Mouse (Mus musculus) layer of hippocampus, postnatal 14 days (tissue): ENCODE results near the gene Hist1h2bj. TPM values are rescaled to one million over a fixed set of nuclear protein-coding genes. Genes with fewer than 3 reads are reported as not detected.
"Not testable (repeated sequence)": the region's sequence is repeated elsewhere in the genome, so short reads cannot be mapped to it uniquely, and the experiment has no call there.

Experiments
- DNase-seq, 2 experiments: peaks; one replicate each; pipeline ENCODE4 v3.0.0; 2021 to 2022; ENCODE audit warnings: low spot score in 2 of 2, mixed read lengths in 1 of 2
- total RNA-seq, 2 experiments: library from RNA; stranded (reverse); gene quantifications; 2 replicates each; pipeline ENCODE4 v1.2.3; 2021

Hist1h2bj gene
- total RNA-seq, 2 experiments from 2014 or later: 17.3 to 22.7 TPM

DNA sequence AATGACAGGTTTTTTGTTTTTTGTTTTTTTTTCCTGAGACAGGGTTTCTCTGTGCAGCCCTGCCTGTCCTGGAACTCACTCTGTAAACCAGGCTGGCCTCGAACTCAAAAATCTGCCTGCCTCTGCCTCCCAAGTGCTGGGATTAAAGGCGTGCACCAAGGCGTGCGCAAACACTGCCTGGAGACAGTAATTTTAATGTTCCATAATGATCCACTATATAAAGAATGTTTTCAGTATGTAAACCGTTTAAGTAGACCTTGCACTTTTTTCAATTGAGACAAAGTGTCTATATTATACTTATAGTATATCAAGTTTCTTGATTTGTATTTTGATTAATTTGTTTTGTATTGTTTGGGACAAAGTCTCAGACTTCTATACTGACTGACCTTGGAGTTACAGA, 3.6 kb upstream of the Hist1h2bj start:
- DNase-seq: no peak

DNA sequence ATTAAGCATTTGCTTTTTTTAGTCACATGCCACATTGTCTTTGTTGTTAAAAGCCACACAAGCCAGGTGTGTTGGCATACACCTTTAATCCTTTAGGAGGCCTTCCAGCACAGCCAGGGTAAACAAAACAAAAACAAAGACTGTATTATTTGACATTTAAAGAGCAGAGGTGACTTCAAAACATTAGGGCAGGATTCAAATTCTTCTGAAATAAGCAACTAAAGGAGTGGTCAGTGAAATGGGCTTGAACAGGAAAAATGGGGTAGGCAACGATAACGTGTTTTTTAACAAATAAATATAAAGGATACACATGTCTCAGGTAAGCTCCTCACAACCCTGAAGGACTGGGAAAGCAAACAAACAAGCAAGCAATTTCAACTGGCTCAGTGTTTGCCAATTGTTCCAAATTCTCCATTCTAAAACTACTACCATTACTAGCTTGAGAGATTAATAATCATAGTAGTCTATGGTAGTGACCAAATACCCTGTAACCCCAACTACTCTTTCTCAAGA, 3.0 kb upstream of the Hist1h2bj start:
- no peak for DNase-seq

DNA sequence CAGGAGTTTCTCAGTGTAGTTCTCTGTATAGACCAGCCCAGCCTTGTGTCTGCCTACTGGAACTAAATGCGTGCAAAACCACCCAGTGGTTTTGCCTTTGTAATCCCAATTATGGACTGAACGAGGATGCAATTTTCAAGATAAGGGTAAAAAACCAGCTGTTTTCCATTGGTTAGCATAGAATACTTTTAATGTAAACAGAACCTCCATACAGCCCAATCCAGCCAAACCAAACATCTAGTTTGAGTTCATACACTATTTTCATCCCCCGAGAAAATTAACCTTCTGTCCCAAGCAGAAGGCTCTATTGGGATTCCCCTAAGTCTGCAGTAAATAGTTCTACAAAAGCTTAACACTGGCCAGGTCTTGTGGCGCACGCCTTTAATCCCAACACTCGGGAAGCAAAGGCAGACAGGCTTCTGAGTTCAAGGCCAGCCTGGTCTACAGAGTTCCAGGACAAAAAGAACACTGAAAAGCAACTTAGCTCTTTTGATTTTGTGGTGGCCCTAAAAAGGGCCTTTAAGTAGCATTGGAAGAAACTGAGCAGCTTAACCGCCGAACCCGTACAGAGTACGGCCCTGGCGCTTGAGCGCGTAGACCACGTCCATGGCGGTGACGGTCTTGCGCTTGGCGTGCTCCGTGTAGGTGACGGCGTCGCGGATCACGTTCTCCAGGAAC, 2.4 kb upstream of the Hist1h2bj start:
- DNase-seq: no peak

DNA sequence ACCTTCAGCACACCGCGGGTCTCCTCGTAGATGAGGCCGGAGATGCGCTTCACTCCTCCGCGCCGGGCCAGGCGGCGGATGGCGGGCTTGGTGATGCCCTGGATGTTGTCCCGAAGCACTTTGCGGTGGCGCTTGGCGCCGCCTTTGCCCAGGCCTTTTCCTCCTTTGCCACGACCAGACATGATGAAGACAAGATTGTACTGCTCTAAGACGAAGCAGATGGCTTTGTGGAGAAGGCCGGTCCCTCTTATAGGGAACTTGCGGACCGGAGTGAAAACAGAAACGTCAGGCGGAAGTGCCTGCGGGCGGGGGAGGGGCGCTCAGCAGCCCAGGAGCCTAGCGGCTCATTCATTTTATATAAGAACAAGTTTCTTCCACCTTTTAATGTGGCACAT, 1.9 kb upstream of the Hist1h2bj start, which contains the start of gene Hist1h4i:
Gene Hist1h4i (minus strand): TSS at position 221 of the 395 bp plus-strand sequence.
- DNase-seq: peak; percentile 97

DNA sequence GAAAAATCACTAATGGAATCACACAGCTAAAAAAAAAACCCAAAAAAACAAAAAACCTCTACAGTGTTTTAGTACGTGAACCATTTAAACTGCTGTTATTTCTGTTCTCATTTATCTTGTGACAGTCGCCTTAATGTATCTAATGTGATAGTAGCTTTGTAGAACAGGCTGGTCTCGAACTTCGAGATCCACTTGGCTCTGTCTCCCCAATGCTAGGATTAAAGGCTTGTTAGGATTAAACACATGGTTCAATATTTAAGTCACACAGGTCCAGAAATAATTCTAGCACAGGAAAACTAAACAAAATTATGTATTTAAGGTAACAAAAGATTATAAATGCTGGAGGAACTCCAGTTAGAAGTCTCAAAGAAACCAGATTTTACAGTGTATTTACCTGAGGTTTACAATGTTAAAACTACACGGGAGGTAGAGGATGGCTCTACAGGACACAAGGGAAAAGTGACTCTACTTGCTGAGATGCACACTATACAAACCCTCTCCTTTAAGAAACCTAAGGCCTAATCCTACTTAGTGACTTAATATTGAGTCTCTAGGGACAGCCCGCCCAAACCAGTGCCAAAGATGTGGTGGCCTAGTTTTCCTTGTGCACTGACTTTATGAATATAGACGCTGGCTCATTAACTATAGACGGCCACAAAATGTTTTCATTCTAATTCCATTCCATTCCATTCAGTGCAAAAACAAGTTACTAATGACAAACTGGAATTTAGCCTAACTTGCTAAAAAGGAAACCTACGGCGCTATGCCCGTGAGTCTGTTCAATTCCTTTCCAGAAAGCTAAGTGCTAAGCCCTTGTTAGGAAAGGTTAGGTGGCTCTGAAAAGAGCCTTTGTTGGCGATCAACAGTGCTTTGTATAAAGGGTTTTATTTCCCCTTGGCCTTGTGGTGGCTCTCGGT, 1.1 kb upstream of the Hist1h2bj start:
- no peak for DNase-seq

DNA sequence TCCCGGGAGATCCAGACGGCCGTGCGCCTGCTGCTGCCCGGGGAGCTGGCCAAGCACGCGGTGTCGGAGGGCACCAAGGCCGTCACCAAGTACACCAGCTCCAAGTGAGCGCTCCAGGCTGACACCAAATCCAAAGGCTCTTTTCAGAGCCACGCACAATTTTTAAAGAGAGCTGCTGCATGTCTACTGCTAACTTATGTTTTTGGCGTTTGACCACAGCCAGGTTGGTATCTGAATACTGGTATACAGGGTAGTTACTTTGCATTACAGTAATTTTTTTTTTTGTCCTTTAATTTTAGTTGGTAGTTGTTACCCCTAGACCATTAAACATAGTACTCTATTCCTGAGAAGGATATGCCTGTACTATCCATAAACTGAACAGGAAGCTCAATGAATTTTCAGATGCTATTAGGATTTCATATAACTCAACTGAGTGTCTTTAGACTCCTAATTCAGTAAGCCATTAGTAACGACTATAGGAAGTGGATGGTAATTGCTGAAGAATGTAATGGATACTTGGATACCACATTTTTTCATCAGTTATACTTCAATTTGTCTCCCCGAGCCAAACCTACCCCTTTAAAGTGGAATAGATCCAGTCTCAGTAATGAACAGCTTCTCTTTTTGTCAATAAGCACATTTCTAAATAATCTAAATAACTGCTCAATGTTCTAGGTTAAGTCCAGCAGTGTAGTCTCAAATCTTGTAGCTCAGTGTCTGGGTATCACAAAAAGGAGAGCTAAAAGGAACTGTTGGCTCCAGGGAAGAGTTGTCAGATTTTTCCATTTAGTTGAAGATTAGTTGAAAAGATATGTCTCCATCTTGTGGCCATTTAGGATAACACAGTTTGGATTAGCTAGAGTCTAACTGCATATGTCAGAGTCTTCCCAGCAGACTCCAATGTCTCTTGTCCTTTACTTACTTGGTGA, 753 bp downstream of the Hist1h2bj start:
- peak in 1 of 2 experiments; percentile 76 for DNase-seq

DNA sequence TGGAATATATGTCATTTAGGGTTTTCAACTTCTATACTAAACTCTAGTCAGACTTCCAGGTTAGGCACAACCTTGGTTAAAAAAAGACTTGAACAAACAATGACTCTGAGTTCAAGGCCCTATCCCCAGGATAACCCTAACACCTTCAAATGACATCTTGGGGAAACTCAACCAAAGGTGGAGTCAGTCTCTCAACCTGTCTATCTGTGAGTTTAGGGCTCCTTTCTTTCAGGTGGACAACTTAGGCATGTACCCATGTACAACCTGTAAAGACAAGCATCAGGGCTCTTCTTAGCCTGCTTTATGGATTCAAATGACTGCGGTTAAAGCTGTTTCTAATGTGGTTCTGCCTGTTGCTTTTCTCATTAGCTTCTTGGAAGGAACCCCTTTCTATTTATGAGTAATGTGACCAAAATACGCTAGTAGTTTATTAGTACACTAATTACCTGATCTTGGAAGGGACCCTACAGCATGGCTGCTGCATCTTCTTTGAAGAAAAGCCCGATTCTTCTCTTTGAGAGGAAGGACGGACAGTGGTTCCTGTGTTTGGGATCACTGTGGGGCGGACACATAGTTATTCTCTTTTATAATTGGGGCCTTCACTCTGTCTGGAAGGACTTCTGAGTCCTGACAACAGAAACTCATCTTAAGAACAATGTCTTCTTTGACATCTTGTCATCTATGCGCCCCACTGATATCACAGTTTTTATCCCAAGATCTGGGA, 1.6 kb downstream of the Hist1h2bj start:
- DNase-seq: no peak

DNA sequence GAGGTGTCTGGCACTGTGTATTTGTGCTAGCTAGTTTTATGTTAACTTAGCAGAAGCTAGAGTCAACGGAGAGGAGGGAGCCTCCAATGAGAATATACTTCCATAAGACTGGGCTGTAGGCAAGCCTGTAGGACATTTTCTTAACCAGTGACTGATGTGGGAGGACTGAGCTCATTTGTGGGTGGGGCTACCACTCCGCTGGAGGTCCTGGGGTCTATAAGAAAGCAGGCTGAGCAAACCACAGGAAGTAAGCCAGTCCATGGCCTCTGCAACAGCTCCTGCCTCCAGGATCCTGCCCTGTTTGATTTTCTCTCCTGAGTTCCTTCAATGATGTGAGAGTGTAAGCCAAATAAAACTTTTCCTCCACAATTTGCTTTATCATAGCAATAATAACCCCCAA, 2.3 kb downstream of the Hist1h2bj start:
- no peak for DNase-seq

DNA sequence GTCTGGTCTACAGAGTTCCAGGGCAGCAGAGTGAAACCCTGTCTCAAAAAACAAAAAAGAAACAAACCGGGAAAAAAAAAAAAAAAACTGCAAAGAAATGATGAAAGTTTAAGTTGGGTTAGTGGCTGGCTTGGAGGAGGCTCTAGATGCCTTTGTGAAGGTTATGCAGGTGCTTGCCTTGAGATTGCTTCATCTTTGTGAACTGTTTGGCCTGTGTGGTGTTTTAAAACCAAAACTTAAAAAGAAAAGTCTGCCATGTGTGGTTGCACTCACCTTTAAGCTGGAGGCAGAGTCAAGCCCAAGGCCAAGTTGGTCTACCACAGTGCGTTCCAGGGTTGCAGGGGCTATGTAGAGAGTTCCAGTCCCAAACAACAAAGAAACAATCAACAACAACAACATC, 6.0 kb downstream of the Hist1h2bj start:
- no peak for DNase-seq

DNA sequence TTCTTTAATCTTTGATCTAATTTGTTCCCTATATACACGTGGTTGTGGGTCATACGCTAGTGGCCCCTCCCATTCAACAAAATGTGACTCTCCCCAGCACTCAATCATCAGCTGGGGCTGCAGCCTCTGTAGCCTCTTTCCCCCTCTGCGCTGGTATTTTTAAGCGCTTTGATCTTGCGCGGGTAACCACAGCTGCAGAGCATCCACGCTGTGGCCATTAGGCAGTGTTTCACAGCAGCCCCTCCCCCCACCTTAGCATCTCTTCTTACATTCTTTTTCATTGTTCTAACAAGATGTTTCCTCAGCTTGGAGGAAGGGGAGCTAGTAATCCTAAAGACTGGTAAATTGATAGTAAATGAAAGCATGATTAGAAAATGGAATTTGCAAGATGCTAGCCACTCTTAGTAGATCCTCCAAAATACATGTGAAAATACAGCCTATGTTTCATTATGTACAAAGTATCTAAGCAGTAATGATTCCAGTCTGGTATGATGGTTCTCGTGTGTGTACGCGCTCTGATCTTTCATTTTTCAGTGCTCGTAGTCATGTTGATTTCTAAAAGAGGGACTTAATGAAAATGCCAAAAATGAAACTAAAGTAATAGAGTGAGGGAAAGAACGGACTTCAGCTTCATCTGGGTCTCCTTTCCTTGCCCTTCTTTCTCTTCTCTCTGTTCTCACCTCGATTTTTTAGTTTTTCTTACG, 6.9 kb downstream of the Hist1h2bj start:
- DNase-seq: peak in 1 of 2 experiments; percentile 18

DNA sequence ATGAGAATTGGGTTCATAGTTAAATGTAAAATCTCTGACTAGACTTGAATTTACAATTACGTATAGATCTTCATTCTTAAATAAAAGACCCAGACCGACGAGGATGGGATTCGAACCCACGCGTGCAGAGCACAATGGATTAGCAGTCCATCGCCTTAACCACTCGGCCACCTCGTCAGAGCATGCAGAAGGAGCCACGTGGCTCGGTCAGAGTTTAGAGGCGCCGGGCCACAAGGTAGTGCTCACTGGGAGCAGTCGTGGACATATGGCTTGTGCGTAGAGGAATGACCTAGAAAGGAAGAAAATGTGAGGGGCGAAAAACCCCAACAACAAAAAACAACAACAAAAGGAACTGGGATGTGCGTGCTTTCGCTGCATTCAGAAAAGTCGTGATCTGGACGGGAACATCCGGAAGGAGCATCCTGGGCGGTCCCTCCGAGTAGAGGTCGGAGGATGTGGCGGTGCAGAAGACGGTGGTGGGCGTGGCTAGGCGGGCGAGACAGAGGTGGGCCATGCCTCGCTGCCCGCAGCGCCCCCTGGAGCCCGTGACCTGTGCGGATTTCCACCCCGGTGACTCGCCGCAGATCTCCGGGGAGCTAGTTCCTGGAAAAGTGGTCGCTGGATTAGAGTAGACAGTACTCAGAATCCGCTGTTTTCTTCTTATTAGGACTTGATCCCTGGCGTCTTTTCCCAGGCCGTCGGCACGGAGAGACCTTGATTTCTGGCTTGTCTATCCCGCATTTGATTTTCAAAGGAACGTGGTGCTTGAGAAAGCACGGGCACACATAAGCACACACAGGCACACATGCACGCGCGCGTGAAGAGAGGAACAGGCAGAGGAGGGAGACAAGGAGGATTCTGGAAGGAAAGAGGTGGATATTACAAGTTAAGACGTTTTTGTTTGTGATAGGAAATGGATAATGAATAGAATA, 7.8 kb downstream of the Hist1h2bj start:
- peak; percentile 90 to 93 for DNase-seq

DNA sequence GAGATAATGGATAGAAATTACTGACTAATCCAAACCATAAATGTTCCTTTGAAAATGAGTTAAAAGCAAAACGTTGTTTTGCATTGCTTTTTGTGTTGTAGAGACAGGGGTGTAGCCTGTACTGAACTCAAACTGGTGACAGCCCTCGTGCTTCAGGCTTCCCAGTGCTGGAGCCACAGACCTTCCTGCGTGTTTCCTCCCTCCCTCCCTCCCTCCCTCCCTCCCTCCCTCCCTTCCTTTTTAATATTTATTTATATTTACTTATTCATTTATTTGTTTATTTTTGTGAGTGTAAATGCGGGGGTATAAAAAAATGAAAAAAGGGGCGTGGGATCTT, 8.5 kb downstream of the Hist1h2bj start:
- DNase-seq: no peak

DNA sequence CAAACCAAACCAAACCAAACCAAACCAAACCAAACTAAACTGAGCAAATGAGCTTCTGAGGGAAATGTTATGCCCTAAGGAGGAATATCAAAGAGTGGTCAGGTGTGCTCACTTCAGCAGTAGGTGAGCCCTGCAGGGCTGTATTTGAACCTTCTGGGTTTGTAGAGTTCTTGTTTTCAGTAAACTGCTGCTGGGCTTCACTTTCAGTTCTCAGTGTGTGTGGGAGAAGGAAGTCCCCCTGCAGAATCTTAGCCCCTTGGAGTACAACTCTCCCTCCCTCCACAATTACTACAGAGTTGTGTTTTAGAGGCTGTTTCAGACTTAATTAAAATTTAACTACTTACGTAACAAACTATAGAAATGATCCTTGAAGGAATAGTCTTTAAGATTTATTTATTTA, 10.7 kb downstream of the Hist1h2bj start:
- DNase-seq: no peak

DNA sequence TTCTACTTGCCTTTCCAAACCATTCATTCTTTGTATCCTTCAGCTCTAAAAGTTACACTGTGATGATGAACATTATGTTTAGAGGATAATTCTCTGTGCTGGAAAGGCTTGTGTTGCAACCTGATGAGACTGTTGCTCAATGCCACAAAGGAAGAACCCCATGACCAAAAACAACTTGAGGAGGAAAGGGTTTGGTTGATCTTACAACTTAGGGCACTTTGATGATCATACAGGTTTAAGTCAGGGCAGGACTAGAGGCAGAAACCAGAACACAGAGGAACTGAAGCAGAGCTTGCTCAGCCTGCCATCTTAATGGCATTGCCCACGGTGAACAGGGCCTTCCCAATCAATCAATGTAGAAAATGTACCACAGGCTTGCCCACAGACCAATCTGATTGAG, 18.4 kb downstream of the Hist1h2bj start:
- no peak for DNase-seq

DNA sequence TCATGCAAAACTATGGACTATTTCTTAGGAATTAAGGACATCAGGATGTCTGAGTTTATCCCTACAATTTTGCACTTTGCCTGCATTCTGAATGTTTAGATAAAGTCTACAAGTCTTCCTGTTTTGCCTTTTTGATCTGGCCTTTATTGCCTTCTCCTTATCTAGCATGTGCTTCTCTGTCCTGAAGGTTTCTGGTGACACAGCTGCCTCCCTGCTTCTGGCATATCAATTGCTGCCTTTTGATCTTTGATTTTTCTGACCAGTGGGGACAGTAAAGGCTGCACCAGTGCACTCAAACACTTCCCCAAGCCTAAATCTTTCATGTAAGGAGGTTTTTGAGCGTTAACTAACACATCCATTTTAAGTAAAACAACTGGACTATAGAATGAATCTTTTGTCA, 20.5 kb downstream of the Hist1h2bj start:
- DNase-seq: no peak

DNA sequence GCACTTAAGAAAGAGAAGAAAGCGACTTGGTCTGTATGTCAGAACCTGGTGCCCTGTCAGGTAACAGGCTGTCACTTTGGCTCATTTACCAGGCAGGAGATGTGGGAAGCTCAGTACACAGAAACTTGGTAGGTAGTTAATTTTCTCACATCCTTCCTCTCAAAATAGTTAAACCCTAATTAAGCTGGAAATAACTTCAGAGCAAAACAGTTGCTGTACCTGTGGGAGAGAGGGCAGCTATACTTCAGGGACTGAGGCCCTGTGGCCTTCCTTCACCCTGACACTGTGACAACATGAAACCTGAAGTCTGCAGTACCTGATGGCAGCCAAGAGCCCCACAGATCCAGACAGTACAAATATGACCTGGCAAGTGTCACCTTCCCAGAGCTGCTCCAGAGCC, 41.1 kb downstream of the Hist1h2bj start, which contains the start of gene Vmn1r188:
Gene Vmn1r188 (plus strand): TSS at position 301 of the 400 bp plus-strand sequence.
- not testable (repeated sequence) for DNase-seq
